In genomic region chr2:50654221-50654952, GRCm38 (mm10) we compare ENCODE assay signal across 14 mouse cellular contexts.
A peak's percentile ranks its signal among the peaks of the same experiment; 100 is the strongest.
DNase-seq lines count a peak whose midpoint lies in the region; ATAC-seq and TF ChIP-seq lines count a peak whose summit lies in the region.
"Had no signal": no experiment of that assay in that cellular context is flagged by ENCODE, and none has a peak within 500 bp of the region (broad histone marks: within the 10 kb centered on the region; RNA-seq: fewer than 3 reads in every experiment).

No protein-coding gene starts in this region.

- TF ChIP-seq POLR2A in cerebellum, adult 2 months (IDR thresholded peaks at IDR 0.05; ENCODE audit: borderline replicate concordance, insufficient read depth, low read length): no peak

- H3K4me2 ChIP-seq in forebrain, embryonic 13.5 days: no peak overlapping the region
- H3K4me2 ChIP-seq in forebrain, embryonic 12.5 days: no peak overlapping the region
- H3K4me2 ChIP-seq in forebrain, embryonic 16.5 days (ENCODE audit: low read length): no peak overlapping the region
- H3K4me2 ChIP-seq: limb, embryonic 15.5 days had no signal

- H3K4me1 ChIP-seq in forebrain, embryonic 13.5 days: peaks cover 12% of the 10 kb centered on the region; the same call in 1 of the 2 replicates
- peaks cover 16% of the 10 kb centered on the region for H3K4me1 ChIP-seq in forebrain, embryonic 12.5 days
- peaks cover 22% of the 10 kb centered on the region for H3K4me1 ChIP-seq in cerebellum, adult 2 months (ENCODE audit: control insufficient read depth, insufficient read depth, low read length)
- peaks cover 13% of the 10 kb centered on the region for H3K4me1 ChIP-seq in forebrain, embryonic 16.5 days (replicated peaks; ENCODE audit: control insufficient read depth, insufficient read depth, low read length)
- H3K4me1 ChIP-seq: heart, embryonic 10.5 days; megakaryocyte, embryonic 14.5 days had no signal

- intact Hi-C loops in left cerebral cortex, postnatal 4 days (cut with DNase I): no loop called here
- intact Hi-C loops in left cerebral cortex, postnatal 36 days (cut with DNase I): no loop called here

- no peaks in the 10 kb centered on the region for H3K27me3 ChIP-seq in forebrain, embryonic 13.5 days
- H3K27me3 ChIP-seq in forebrain, embryonic 12.5 days: no peaks in the 10 kb centered on the region
- H3K27me3 ChIP-seq in cerebellum, adult 2 months (ENCODE audit: control insufficient read depth, insufficient read depth, low read length): no peaks in the 10 kb centered on the region
- no peaks in the 10 kb centered on the region for H3K27me3 ChIP-seq in forebrain, embryonic 16.5 days (replicated peaks; ENCODE audit: control insufficient read depth, insufficient read depth, low read length)
- H3K27me3 ChIP-seq: limb, embryonic 15.5 days; megakaryocyte, embryonic 14.5 days had no signal

- H3K9me3 ChIP-seq in forebrain, embryonic 13.5 days (replicated peaks): no peaks in the 10 kb centered on the region
- no peaks in the 10 kb centered on the region for H3K9me3 ChIP-seq in forebrain, embryonic 12.5 days
- no peaks in the 10 kb centered on the region for H3K9me3 ChIP-seq in forebrain, embryonic 16.5 days (ENCODE audit: control insufficient read depth, low read length)
- H3K9me3 ChIP-seq: heart, embryonic 10.5 days; limb, embryonic 15.5 days had no signal

- TF ChIP-seq CTCF in cerebellum, adult 2 months (IDR thresholded peaks at IDR 0.05; ENCODE audit: borderline replicate concordance, insufficient read depth, low read depth, low read length): no peak

- no peaks in the 10 kb centered on the region for H3K36me3 ChIP-seq in forebrain, embryonic 13.5 days (ENCODE audit: poor library complexity, severe bottlenecking)
- H3K36me3 ChIP-seq in forebrain, embryonic 12.5 days (replicated peaks): no peaks in the 10 kb centered on the region
- H3K36me3 ChIP-seq in forebrain, embryonic 16.5 days (ENCODE audit: control insufficient read depth, insufficient read depth): no peaks in the 10 kb centered on the region
- H3K36me3 ChIP-seq: heart, embryonic 10.5 days; limb, embryonic 15.5 days had no signal

- peak overlapping the region; percentile 48 for H3K27ac ChIP-seq in forebrain, embryonic 13.5 days
- no peak overlapping the region for H3K27ac ChIP-seq in forebrain, embryonic 12.5 days
- no peak overlapping the region for H3K27ac ChIP-seq in cerebellum, adult 2 months (ENCODE audit: insufficient read depth, low read length)
- peak overlapping the region; percentile 13; the same call in 1 of the 2 replicates for H3K27ac ChIP-seq in forebrain, embryonic 16.5 days (ENCODE audit: low read length)
- H3K27ac ChIP-seq: heart, embryonic 10.5 days; limb, embryonic 15.5 days had no signal

- H3K4me3 ChIP-seq in forebrain, embryonic 13.5 days: no peak overlapping the region
- no peak overlapping the region for H3K4me3 ChIP-seq in forebrain, embryonic 12.5 days (replicated peaks)
- H3K4me3 ChIP-seq in cerebellum, adult 2 months (replicated peaks; ENCODE audit: insufficient read depth, low read depth, low read length): no peak overlapping the region
- no peak overlapping the region for H3K4me3 ChIP-seq in forebrain, embryonic 16.5 days (replicated peaks; ENCODE audit: low read length)
- H3K4me3 ChIP-seq: heart, embryonic 10.5 days; limb, embryonic 15.5 days; megakaryocyte, embryonic 14.5 days had no signal

- ATAC-seq in forebrain, embryonic 13.5 days: peak; percentile 36; the same call in 1 of the 2 replicates
- no peak for ATAC-seq in forebrain, embryonic 12.5 days (ENCODE audit: low FRiP score)
- no peak for ATAC-seq in forebrain, embryonic 16.5 days

- no peak overlapping the region for H3K9ac ChIP-seq in forebrain, embryonic 13.5 days
- no peak overlapping the region for H3K9ac ChIP-seq in forebrain, embryonic 12.5 days
- no peak overlapping the region for H3K9ac ChIP-seq in forebrain, embryonic 16.5 days (replicated peaks; ENCODE audit: low read depth, low read length)
- H3K9ac ChIP-seq: limb, embryonic 15.5 days had no signal

- peak; percentile 19 for DNase-seq in left cerebral cortex, postnatal 4 days
- no peak for DNase-seq in left cerebral cortex, postnatal 36 days (ENCODE audit: low spot score in 2 of 2)
- peak; percentile 58 to 62 for DNase-seq in cerebellum, adult 2 months
- no peak for DNase-seq in testis, postnatal 14 days (ENCODE audit: low spot score)
- no peak for DNase-seq in Muller cell, postnatal 12 days (ENCODE audit: inconsistent ontology term)
- DNase-seq: adrenal gland, postnatal 10 days; gastrocnemius, postnatal 25 days; thymus, postnatal 4 days had no signal

- WGBS in forebrain, embryonic 13.5 days: 60% methylated on average over 8 of the region's 8 CpGs
- 77% methylated on average over 8 of the region's 8 CpGs for WGBS in forebrain, embryonic 12.5 days
- WGBS in cerebellum, adult 2 months: 32% methylated on average over 8 of the region's 8 CpGs
- 54% methylated on average over 8 of the region's 8 CpGs for WGBS in forebrain, embryonic 16.5 days

Comparison
In these comparisons a context has a peak if more than half of its experiments do, and no peak if none do; other contexts are left out.
1. H3K27ac ChIP-seq: peak in forebrain, embryonic 13.5 days (single experiment) and forebrain, embryonic 16.5 days (single experiment); none in forebrain, embryonic 12.5 days (single experiment) and cerebellum, adult 2 months (single experiment).
2. DNase-seq: peak in left cerebral cortex, postnatal 4 days (single experiment) and cerebellum, adult 2 months (2 of 2); none in left cerebral cortex, postnatal 36 days (0 of 2), testis, postnatal 14 days (single experiment) and Muller cell, postnatal 12 days (single experiment).